Mouse (Mus musculus) lung, postnatal 0 days (tissue): ENCODE data around the gene Neu3.
A peak's percentile ranks its signal among the peaks of the same experiment; 100 is the strongest.

ENCODE experiments used
- CTCF ChIP-seq: IDR thresholded peaks from 2 replicates; pipeline ENCODE4 v1.5.1; 2016; ENCODE audit warnings: antibody characterized with exemption, mild to moderate bottlenecking
- EP300 ChIP-seq: IDR thresholded peaks from 2 replicates; pipeline ENCODE4 v1.6.1; 2016; ENCODE audit warnings: antibody characterized with exemption, mild to moderate bottlenecking, control low read depth

DNA sequence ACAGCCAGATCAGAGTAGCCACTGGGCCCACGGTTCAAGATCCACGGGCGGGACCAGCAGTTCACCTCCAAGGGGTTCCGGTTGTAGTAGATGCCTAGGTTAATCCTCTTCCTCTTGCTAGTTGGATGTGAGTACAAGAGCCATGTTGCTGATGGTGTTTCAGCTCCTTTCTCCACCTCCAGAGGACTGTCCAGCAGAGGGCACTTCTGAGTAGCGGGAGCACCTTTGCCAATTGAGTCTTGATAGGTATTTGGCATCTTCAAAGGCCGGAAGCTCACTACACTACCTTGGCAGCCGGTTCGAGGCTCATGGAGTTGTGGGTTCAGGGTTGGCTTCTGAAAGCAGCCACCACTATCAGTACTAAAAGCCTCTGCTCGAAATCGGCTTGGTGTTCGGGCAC lies 14.8 kb downstream of the Neu3 start:
- TF ChIP-seq CTCF, result peak; percentile 75
- TF ChIP-seq EP300, result no peak
